Mouse (Mus musculus): ENCODE data around the gene Rapgef4. TPM values are rescaled to one million over a fixed set of nuclear protein-coding genes. Genes with fewer than 3 reads are reported as not detected.

The Rapgef4 gene
- total and polyA plus RNA-seq, 2 experiments from 2014 or later, result 48.5 to 78.6 TPM

- no peak for TF ChIP-seq CTCF (IDR thresholded peaks at IDR 0.05)
- H3K27ac ChIP-seq (ENCODE audit: low read depth, low read length), result no peak overlapping the region
- DNase-seq (ENCODE audit: low spot score), result peak; percentile 72
- H3K36me3 ChIP-seq (ENCODE audit: insufficient read depth, low read length), result no peaks in the 10 kb centered on the region
- H3K4me2 ChIP-seq (ENCODE audit: low read depth, low read length, poor library complexity, severe bottlenecking), result no peak overlapping the region
- no peaks in the 10 kb centered on the region for H3K27me3 ChIP-seq (ENCODE audit: insufficient read depth, low read length)
- H3K9ac ChIP-seq (replicated peaks; ENCODE audit: low read length, poor library complexity, severe bottlenecking), result no peak overlapping the region
- H3K9me3 ChIP-seq (ENCODE audit: low read length), result no peaks in the 10 kb centered on the region
- no peak overlapping the region for H3K4me3 ChIP-seq (ENCODE audit: low read depth, low read length)
- WGBS, result 87% methylated on average over 10 of the region's 11 CpGs
- H3K4me1 ChIP-seq (ENCODE audit: insufficient read depth, low read length), result no peaks in the 10 kb centered on the region
- peak; percentile 69; the same call in 1 of the 2 replicates for ATAC-seq (ENCODE audit: low FRiP score)
Observed at GRCm38 (mm10) chr2:71974143-71974846, 6.7 kb upstream of the Rapgef4 start.

GRCm38 (mm10) chr2:71979981-71980380, 1.1 kb upstream of the Rapgef4 start:
- no peak for TF ChIP-seq CTCF (IDR thresholded peaks at IDR 0.05)
- Histone ChIP-seq H3K36me3 (ENCODE audit: insufficient read depth, low read length) (no peaks in the 10 kb centered on the region), H3K4me3 (ENCODE audit: low read depth, low read length) (peak overlapping the region; percentile 65; the same call in 1 of the 2 replicates), H3K4me2 (ENCODE audit: low read depth, low read length, poor library complexity, severe bottlenecking) (no peak overlapping the region), H3K9me3 (ENCODE audit: low read length) (no peaks in the 10 kb centered on the region), H3K4me1 (ENCODE audit: insufficient read depth, low read length) (peaks cover 8% of the 10 kb centered on the region; the same call in 1 of the 2 replicates), H3K27ac (ENCODE audit: low read depth, low read length) (no peak overlapping the region), H3K9ac (replicated peaks; ENCODE audit: low read length, poor library complexity, severe bottlenecking) (no peak overlapping the region), H3K27me3 (ENCODE audit: insufficient read depth, low read length) (no peaks in the 10 kb centered on the region)
- 90% methylated on average over 7 of the region's 7 CpGs for WGBS
- ATAC-seq (ENCODE audit: low FRiP score) (no peak), DNase-seq (ENCODE audit: low spot score) (no peak)

GRCm38 (mm10) chr2:71981343-71981851, 357 bp downstream of the Rapgef4 start:
- 6% methylated on average over 24 of the region's 24 CpGs for WGBS
- no peak for TF ChIP-seq CTCF (IDR thresholded peaks at IDR 0.05)
- H3K27me3 ChIP-seq (ENCODE audit: insufficient read depth, low read length), result no peaks in the 10 kb centered on the region
- H3K4me2 ChIP-seq (ENCODE audit: low read depth, low read length, poor library complexity, severe bottlenecking), result peak overlapping the region; percentile 86
- peak; percentile 51 for ATAC-seq (ENCODE audit: low FRiP score)
- H3K36me3 ChIP-seq (ENCODE audit: insufficient read depth, low read length), result no peaks in the 10 kb centered on the region
- no peaks in the 10 kb centered on the region for H3K9me3 ChIP-seq (ENCODE audit: low read length)
- H3K27ac ChIP-seq (ENCODE audit: low read depth, low read length), result peak overlapping the region; percentile 89
- H3K4me3 ChIP-seq (ENCODE audit: low read depth, low read length), result peak overlapping the region; percentile 65
- DNase-seq (ENCODE audit: low spot score), result peak; percentile 16
- H3K9ac ChIP-seq (replicated peaks; ENCODE audit: low read length, poor library complexity, severe bottlenecking), result peak overlapping the region; percentile 88
- peaks cover 8% of the 10 kb centered on the region; the same call in 1 of the 2 replicates for H3K4me1 ChIP-seq (ENCODE audit: insufficient read depth, low read length)

GRCm38 (mm10) chr2:71981896-71982295, 856 bp downstream of the Rapgef4 start:
- 44% methylated on average over 6 of the region's 6 CpGs for WGBS
- Histone ChIP-seq H3K27ac (ENCODE audit: low read depth, low read length) (peak overlapping the region; percentile 89), H3K9me3 (ENCODE audit: low read length) (no peaks in the 10 kb centered on the region), H3K36me3 (ENCODE audit: insufficient read depth, low read length) (no peaks in the 10 kb centered on the region), H3K4me2 (ENCODE audit: low read depth, low read length, poor library complexity, severe bottlenecking) (peak overlapping the region; percentile 86), H3K27me3 (ENCODE audit: insufficient read depth, low read length) (no peaks in the 10 kb centered on the region), H3K4me3 (ENCODE audit: low read depth, low read length) (peak overlapping the region; percentile 65), H3K9ac (replicated peaks; ENCODE audit: low read length, poor library complexity, severe bottlenecking) (peak overlapping the region; percentile 88), H3K4me1 (ENCODE audit: insufficient read depth, low read length) (peaks cover 8% of the 10 kb centered on the region; the same call in 1 of the 2 replicates)
- ATAC-seq (ENCODE audit: low FRiP score) (0 out of 2 replicates have a peak, but pooled peaks have one; percentile 3), DNase-seq (ENCODE audit: low spot score) (no peak)
- TF ChIP-seq CTCF (IDR thresholded peaks at IDR 0.05), result no peak

GRCm38 (mm10) chr2:71982868-71983597, 2.0 kb downstream of the Rapgef4 start:
- WGBS, result 65% methylated on average over 10 of the region's 10 CpGs

More at GRCm38 (mm10) chr2:71982868-71983597, 2.0 kb downstream of the Rapgef4 start:
- H3K4me3 ChIP-seq (ENCODE audit: low read depth, low read length), result peak overlapping the region; percentile 65; the same call in 1 of the 2 replicates
- ATAC-seq (ENCODE audit: low FRiP score), result no peak
- no peaks in the 10 kb centered on the region for H3K9me3 ChIP-seq (ENCODE audit: low read length)
- H3K27ac ChIP-seq (ENCODE audit: low read depth, low read length), result no peak overlapping the region
- no peak for TF ChIP-seq CTCF (IDR thresholded peaks at IDR 0.05)
- H3K27me3 ChIP-seq (ENCODE audit: insufficient read depth, low read length), result no peaks in the 10 kb centered on the region
- peak overlapping the region; percentile 86 for H3K4me2 ChIP-seq (ENCODE audit: low read depth, low read length, poor library complexity, severe bottlenecking)
- DNase-seq (ENCODE audit: low spot score), result no peak
- H3K9ac ChIP-seq (replicated peaks; ENCODE audit: low read length, poor library complexity, severe bottlenecking), result no peak overlapping the region
- H3K4me1 ChIP-seq (ENCODE audit: insufficient read depth, low read length), result peaks cover 8% of the 10 kb centered on the region; the same call in 1 of the 2 replicates
- no peaks in the 10 kb centered on the region for H3K36me3 ChIP-seq (ENCODE audit: insufficient read depth, low read length)
